Mouse (Mus musculus) adrenal gland, adult 10 weeks (tissue): ENCODE measurements around the gene Rpl15. TPM values are rescaled to one million over a fixed set of nuclear protein-coding genes. Genes with fewer than 3 reads are reported as not detected.

Experiments used
- polyA plus RNA-seq: library from polyadenylated mRNA; stranded (reverse); fragments of 350-450 nt; fragmentation: Illumina TruSeq; extraction: RNeasy Lipid Tissue Mini Kit (QIAGEN cat#74804); gene quantifications from one replicate; pipeline ENCODE4 v1.2.3, GENCODE M21; 2014; ENCODE audit warnings: low read depth, low replicate concordance

Rpl15 gene
- 332 TPM for polyA plus RNA-seq

DNA sequence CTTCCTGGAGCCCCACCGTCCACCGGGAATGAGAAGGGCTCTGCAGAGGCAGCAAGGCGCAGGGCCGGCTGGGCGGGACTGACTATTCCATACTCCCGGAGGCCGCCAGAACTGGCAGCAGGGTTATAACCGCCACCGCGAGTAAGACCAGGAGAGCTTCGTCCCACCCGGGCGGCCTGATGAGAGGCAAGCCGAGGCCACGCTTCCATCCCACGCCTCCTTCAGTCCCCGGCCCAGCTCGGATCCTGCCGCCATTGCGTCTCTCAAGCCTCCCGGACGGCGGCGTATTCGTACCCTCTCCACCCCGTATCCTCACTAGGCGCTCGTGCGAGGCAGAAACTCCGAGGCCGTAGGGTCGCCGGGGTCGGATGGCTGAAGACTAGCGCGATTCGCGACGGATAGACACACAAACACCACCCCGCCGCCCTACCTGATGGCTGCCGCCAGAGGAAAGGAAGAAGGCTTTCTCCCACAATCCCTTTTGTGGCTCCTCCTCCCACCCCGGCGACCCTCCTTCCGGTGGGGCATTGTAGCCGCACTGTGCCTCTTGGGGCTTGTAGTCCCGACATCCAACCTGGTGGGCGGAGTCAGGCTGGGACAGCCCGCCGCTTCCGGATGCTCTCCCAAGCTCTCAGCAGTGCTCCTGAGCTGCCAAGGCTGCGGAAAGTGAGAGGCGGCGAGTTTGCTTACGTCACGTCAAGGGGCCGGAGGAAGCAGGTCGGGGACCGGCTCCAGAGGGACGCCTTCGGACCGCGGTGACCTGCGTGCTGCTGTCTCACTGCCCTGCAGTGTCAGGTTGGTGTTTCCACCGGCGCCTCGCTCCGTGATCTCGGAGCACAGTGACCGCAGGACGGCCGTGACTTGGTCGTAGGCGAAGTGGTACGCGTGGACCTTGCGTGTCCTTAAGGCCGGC, at the start of gene Rpl15, which contains the start of gene Nkiras1:
Rpl15 (minus strand) TSS at position 863 of the 913 bp plus-strand sequence.
Nkiras1 (plus strand) TSS at position 608 of the 913 bp plus-strand sequence.

DNA sequence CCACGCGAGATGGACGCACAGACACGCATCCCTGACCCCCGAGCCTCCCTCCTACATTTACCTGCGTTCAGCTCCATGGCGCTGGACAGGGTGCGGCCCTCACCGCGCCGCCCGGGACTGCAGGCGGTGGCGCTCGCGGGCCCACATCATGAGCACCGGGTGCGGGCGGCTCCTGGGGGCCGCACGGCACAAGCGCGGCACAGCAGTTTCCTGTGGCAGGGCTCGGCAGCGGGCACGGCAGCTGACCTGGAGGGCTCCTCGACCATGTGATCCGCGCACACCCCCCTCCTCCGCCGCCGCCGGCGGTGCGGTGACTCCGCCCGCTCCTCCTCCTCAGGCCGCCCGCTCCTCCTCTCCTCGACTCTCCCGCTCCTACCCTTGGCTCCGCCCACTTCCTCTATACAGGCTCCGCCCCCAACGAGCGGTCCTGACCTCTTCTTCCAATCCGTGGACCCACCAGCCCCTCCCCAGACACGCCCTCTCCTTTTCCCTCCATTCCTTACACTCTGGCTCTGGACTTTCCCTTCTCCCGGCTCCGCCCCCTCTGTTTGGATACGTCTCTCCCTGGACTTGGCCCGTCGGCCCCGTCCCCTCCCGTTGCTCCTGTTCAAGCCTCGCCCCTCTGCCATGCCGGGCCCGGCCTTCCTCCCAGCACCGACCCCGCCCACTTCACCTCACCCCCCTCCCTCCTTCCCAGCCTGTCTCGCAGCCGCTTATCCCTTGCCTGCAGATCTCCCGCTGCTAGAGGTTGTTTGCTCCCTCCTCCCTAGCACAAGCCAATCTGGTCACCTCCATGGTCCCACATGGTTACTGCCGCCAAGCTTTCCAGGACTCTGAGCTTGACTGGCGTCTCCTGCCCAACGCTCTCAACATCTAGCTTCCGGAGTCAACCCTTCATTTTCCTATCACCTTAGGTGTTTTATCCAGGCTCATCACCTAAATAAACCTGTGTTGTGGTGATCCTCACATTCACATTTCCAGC, 32.1 kb downstream of the Rpl15 start, which contains the start of gene Nr1d2:
Nr1d2 (minus strand) TSS at position 378 of the 982 bp plus-strand sequence.

Other genes starting within 250 kb of the Rpl15 start
- gene Nr1d2, start 32.3 kb downstream of the Rpl15 start, polyA plus RNA-seq, result 158 TPM
- 34.4 TPM for gene Nkiras1, start 255 bp downstream of the Rpl15 start, polyA plus RNA-seq
- 256 TPM for gene Ube2e1, start 60.5 kb upstream of the Rpl15 start, polyA plus RNA-seq